Mouse (Mus musculus) kidney, adult 2 months (tissue): Measurements from ENCODE around the gene Rcor2. TPM values are rescaled to one million over a fixed set of nuclear protein-coding genes. Genes with fewer than 3 reads are reported as not detected.
A peak's percentile ranks its signal among the peaks of the same experiment; 100 is the strongest.

Source experiments
- DNase-seq: peaks from one replicate; pipeline ENCODE4 v3.0.0; 2021
- H3K27ac ChIP-seq: fragments of 200-500 bp; 2 replicates; pipeline ENCODE4 v1.5.1; 2012; ENCODE audit warnings: low read depth, low read length, control low read depth, inconsistent platforms; ENCODE audit not compliant: insufficient read depth
- H3K27me3 ChIP-seq: fragments of 200-500 bp; replicated peaks from 2 replicates; pipeline ENCODE4 v1.6.1; 2012; ENCODE audit warnings: mild to moderate bottlenecking, moderate library complexity, low read length, inconsistent platforms; ENCODE audit not compliant: control insufficient read depth, insufficient read depth
- H3K36me3 ChIP-seq: fragments of 200-500 bp; 2 replicates; pipeline ENCODE4 v1.6.1; 2012; ENCODE audit warnings: mild to moderate bottlenecking, moderate library complexity, low read length, inconsistent platforms; ENCODE audit not compliant: control insufficient read depth, insufficient read depth
- H3K4me1 ChIP-seq: fragments of 200-500 bp; 2 replicates; pipeline ENCODE4 v1.6.1; 2011; ENCODE audit warnings: low read length; ENCODE audit not compliant: control insufficient read depth, insufficient read depth
- H3K4me3 ChIP-seq: fragments of 200-500 bp; 2 replicates; pipeline ENCODE4 v1.5.1; 2011; ENCODE audit warnings: mild to moderate bottlenecking, low read depth, low read length, control low read depth; ENCODE audit not compliant: insufficient read depth
- CTCF ChIP-seq: fragments of 200-500 bp; conservative IDR thresholded peaks from 2 replicates; pipeline ENCODE4 v1.5.1; 2011; ENCODE audit warnings: low read depth, mild to moderate bottlenecking, control low read depth, low read length, moderate library complexity, mixed read lengths; ENCODE audit not compliant: insufficient read depth, insufficient read length
- POLR2A ChIP-seq: fragments of 200-500 bp; IDR thresholded peaks from one replicate; pipeline ENCODE4 v1.6.1; 2011; ENCODE audit warnings: low read depth, low read length, control low read depth
- WGBS: fragments of 180-500 bp; shearing (Covaris S2); methylation state at CpG from one replicate; pipeline ENCODE4 v1.1.7; 2018; 5-methylcytosine and 5-hydroxymethylcytosine counted together
- polyA plus RNA-seq: library from polyadenylated mRNA; depleted of rRNA; stranded (reverse); fragments of >200 nt; gene quantifications from 2 replicates; pipeline ENCODE4 v1.2.3, GENCODE M21; 2012

Rcor2 gene
- polyA plus RNA-seq, 1 experiment: 1.8 TPM

- peak; percentile 50 for DNase-seq
- H3K27me3 ChIP-seq: no peaks in the 10 kb centered on the region
- no peaks in the 10 kb centered on the region for H3K36me3 ChIP-seq
- WGBS: 39% methylated on average over 10 of the region's 10 CpGs
- peaks cover 69% of the 10 kb centered on the region for H3K4me1 ChIP-seq
- no peak for TF ChIP-seq POLR2A
- no peak for TF ChIP-seq CTCF
- peak overlapping the region; percentile 96 for H3K27ac ChIP-seq
- no peak overlapping the region for H3K4me3 ChIP-seq
Observed at GRCm38 (mm10) chr19:7311306-7311705, 44.2 kb downstream of the Rcor2 start.

GRCm38 (mm10) chr19:7313660-7314059 is 46.5 kb downstream of the Rcor2 start:
- Histone ChIP-seq H3K27me3 (no peaks in the 10 kb centered on the region), H3K4me1 (peaks cover 49% of the 10 kb centered on the region), H3K36me3 (no peaks in the 10 kb centered on the region), H3K27ac (0 out of 2 replicates have a peak overlapping the region, but pooled peaks have one; percentile 12), H3K4me3 (no peak overlapping the region)
- peak; percentile 75 for DNase-seq
- 66% methylated on average over 2 of the region's 2 CpGs for WGBS
- TF ChIP-seq CTCF (no peak), POLR2A (no peak)

- WGBS: 67% methylated on average over 8 of the region's 8 CpGs
- H3K27me3 ChIP-seq: no peaks in the 10 kb centered on the region
- TF ChIP-seq CTCF (no peak), POLR2A (no peak)
- no peaks in the 10 kb centered on the region for H3K36me3 ChIP-seq
- H3K4me1 ChIP-seq: peaks cover 41% of the 10 kb centered on the region
- H3K27ac ChIP-seq: no peak overlapping the region
- DNase-seq: no peak
- H3K4me3 ChIP-seq: no peak overlapping the region
Observed at GRCm38 (mm10) chr19:7314976-7315586, 48.0 kb downstream of the Rcor2 start.

DNA sequence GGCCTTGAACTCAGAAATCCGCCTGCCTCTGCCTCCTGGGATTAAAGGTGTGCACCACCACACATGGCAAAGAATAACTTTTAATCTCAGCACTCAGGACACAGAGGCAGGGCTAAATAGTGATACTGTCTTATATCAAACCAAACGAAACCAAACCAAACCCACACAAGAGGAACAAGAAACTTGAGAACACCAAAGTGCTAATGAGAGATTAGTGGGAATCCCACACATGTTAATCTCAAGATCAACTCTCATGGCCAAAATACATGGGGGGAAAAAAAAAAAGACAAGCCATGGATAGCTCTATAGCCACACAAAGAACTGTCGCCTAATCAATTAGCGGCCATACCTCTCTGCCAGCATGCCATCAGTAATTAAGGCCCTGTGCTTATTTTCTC is 48.5 kb downstream of the Rcor2 start:
- H3K4me1 ChIP-seq: peaks cover 40% of the 10 kb centered on the region

GRCm38 (mm10) chr19:7316822-7317221 is 49.7 kb downstream of the Rcor2 start:
- Histone ChIP-seq H3K36me3 (no peaks in the 10 kb centered on the region), H3K27me3 (no peaks in the 10 kb centered on the region), H3K27ac (no peak overlapping the region), H3K4me1 (peaks cover 39% of the 10 kb centered on the region), H3K4me3 (no peak overlapping the region)
- TF ChIP-seq POLR2A (no peak), CTCF (no peak)
- DNase-seq: no peak
- 62% methylated on average over 4 of the region's 4 CpGs for WGBS

More for the DNA sequence above, 48.5 kb downstream of the Rcor2 start:
- H3K4me3 ChIP-seq: no peak overlapping the region
- WGBS: 93% methylated on average over 4 of the region's 4 CpGs
- no peak overlapping the region for H3K27ac ChIP-seq
- DNase-seq: no peak
- TF ChIP-seq CTCF: no peak
- TF ChIP-seq POLR2A: no peak
- H3K27me3 ChIP-seq: no peaks in the 10 kb centered on the region
- H3K36me3 ChIP-seq: no peaks in the 10 kb centered on the region

GRCm38 (mm10) chr19:7317716-7318115 is 50.6 kb downstream of the Rcor2 start:
- TF ChIP-seq POLR2A (no peak), CTCF (no peak)
- Histone ChIP-seq H3K36me3 (no peaks in the 10 kb centered on the region), H3K4me1 (peaks cover 41% of the 10 kb centered on the region), H3K27me3 (no peaks in the 10 kb centered on the region), H3K4me3 (no peak overlapping the region), H3K27ac (no peak overlapping the region)
- WGBS: 76% methylated on average over 4 of the region's 4 CpGs
- DNase-seq: no peak

DNA sequence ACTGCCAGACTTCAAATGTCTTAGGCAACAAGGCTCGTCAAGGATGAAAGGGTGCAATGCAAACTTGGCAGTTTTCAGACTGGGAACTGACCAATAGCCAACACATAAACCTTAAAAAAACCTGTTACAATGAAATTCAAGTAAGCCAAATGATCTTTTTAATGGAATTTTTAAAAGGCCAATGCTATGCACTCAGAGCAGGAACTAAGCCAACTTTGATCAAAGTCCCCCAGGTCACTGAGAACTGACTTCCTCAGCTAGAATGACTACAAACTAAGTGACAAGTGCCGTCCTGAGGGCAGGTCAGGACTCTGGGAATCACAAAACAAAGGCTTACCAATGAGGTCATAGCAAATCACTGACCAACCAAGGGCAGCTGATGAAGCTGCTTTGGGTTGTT is 53.1 kb downstream of the Rcor2 start:
- WGBS: 10% methylated on average over 2 of the region's 2 CpGs
- no peaks in the 10 kb centered on the region for H3K27me3 ChIP-seq
- no peak for TF ChIP-seq CTCF
- no peak for TF ChIP-seq POLR2A
- peak; percentile 82 for DNase-seq
- H3K4me1 ChIP-seq: peaks cover 25% of the 10 kb centered on the region
- H3K27ac ChIP-seq: peak overlapping the region; percentile 84
- H3K4me3 ChIP-seq: no peak overlapping the region
- no peaks in the 10 kb centered on the region for H3K36me3 ChIP-seq
